Mouse (Mus musculus): ENCODE measurements at regions not wholly inside any gene's neighbourhood (a gene's known extent, or its start where the extent isn't known, plus 50 kb on each side); places are given as distances from the start of the nearest gene placed in this dataset.

- H3K79me2 ChIP-seq (ENCODE audit: control insufficient read depth, insufficient read depth, low read length, poor library complexity), result no peaks in the 10 kb centered on the region
- TF ChIP-seq MYC (IDR thresholded peaks at IDR 0.05; ENCODE audit: low read depth, low read length), result no peak
- no peak for TF ChIP-seq CHD2 (IDR thresholded peaks at IDR 0.05; ENCODE audit: low read length)
- no peak for TF ChIP-seq USF2 (IDR thresholded peaks at IDR 0.05; ENCODE audit: borderline replicate concordance in 1 of 2, insufficient read depth in 1 of 2, low read depth in 1 of 2, low read length in 2 of 2)
- TF ChIP-seq UBTF (IDR thresholded peaks at IDR 0.05; ENCODE audit: borderline replicate concordance, insufficient read depth, low read depth, low read length), result no peak
- TF ChIP-seq ZKSCAN1 (IDR thresholded peaks at IDR 0.05; ENCODE audit: low read depth, low read length), result no peak
- no peak for TF ChIP-seq ZMIZ1 (IDR thresholded peaks at IDR 0.05; ENCODE audit: low read depth, low read length)
- TF ChIP-seq GABPA (IDR thresholded peaks at IDR 0.05; ENCODE audit: low read depth, low read length), result no peak
- no peak for TF ChIP-seq USF1 (IDR thresholded peaks at IDR 0.05; ENCODE audit: low read depth, low read length)
- TF ChIP-seq MAZ (IDR thresholded peaks at IDR 0.05; ENCODE audit: low read depth, low read length), result no peak
- no peak for TF ChIP-seq NELFE (IDR thresholded peaks at IDR 0.05; ENCODE audit: low read depth, low read length)
- TF ChIP-seq CTCF (IDR thresholded peaks at IDR 0.05 in 2 of 3, conservative IDR thresholded peaks at IDR 0.05 in 1 of 3; ENCODE audit: control insufficient read depth in 1 of 3, insufficient read depth in 1 of 3, low read depth in 2 of 3, low read length in 3 of 3, poor library complexity in 1 of 3, severe bottlenecking in 1 of 3), result no peak
- no peak for TF ChIP-seq BHLHE40 (IDR thresholded peaks at IDR 0.05; ENCODE audit: borderline replicate concordance, low read depth, low read length)
- TF ChIP-seq MYB (IDR thresholded peaks at IDR 0.05; ENCODE audit: low read depth, low read length), result no peak
- TF ChIP-seq RAD21 (IDR thresholded peaks at IDR 0.05; ENCODE audit: low read depth, low read length), result no peak
- TF ChIP-seq KAT2A (conservative IDR thresholded peaks at IDR 0.05; ENCODE audit: low read depth, low read length), result no peak
- TF ChIP-seq ZC3H11A (IDR thresholded peaks at IDR 0.05; ENCODE audit: low read depth, low read length), result no peak
- no peak for TF ChIP-seq RCOR1 (IDR thresholded peaks at IDR 0.05; ENCODE audit: low read depth, low read length)
- H3K9me3 ChIP-seq (replicated peaks; ENCODE audit: insufficient read depth, low read length), result no peaks in the 10 kb centered on the region
- no peak overlapping the region for H3K27ac ChIP-seq (ENCODE audit: control insufficient read depth, low read depth, low read length)
- no peak overlapping the region for H3K9ac ChIP-seq (ENCODE audit: control insufficient read depth, low read depth, low read length, poor library complexity, severe bottlenecking)
- no peak overlapping the region for H3K4me3 ChIP-seq (ENCODE audit: control insufficient read depth in 1 of 2, insufficient read depth in 1 of 2, low read depth in 2 of 2, low read length in 2 of 2)
- no peak for DNase-seq (ENCODE audit: low read depth, low spot score)
- peaks cover 4% of the 10 kb centered on the region in 2 experiments; a peak in 3 of 4 replicates for H3K27me3 ChIP-seq (ENCODE audit: control insufficient read depth in 1 of 2, insufficient read depth in 2 of 2, low read length in 2 of 2)
- H3K36me3 ChIP-seq (ENCODE audit: control insufficient read depth in 1 of 2, insufficient read depth in 2 of 2, low read length in 2 of 2), result no peaks in the 10 kb centered on the region
- H3K4me1 ChIP-seq (ENCODE audit: control insufficient read depth in 1 of 2, insufficient read depth in 2 of 2, low read length in 2 of 2), result no peaks in the 10 kb centered on the region
Observed at GRCm38 (mm10) chr2:75569756-75570155, 89.3 kb upstream of the Hnrnpa3 start.

- DNase-seq (ENCODE audit: low read depth, low spot score), result no peak
- H3K9ac ChIP-seq (ENCODE audit: control insufficient read depth, low read depth, low read length, poor library complexity, severe bottlenecking), result no peak overlapping the region
- no peaks in the 10 kb centered on the region for H3K79me2 ChIP-seq (ENCODE audit: control insufficient read depth, insufficient read depth, low read length, poor library complexity)
- TF ChIP-seq GATA1 (IDR thresholded peaks at IDR 0.05; ENCODE audit: low read depth, low read length) (no peak), POLR2AphosphoS5 (IDR thresholded peaks at IDR 0.05; ENCODE audit: borderline replicate concordance, low read depth, low read length) (no peak), ELF1 (IDR thresholded peaks at IDR 0.05; ENCODE audit: low read depth, low read length) (no peak), JUND (IDR thresholded peaks at IDR 0.05; ENCODE audit: low read depth, low read length) (no peak), RAD21 (IDR thresholded peaks at IDR 0.05; ENCODE audit: low read depth, low read length) (no peak), E2F4 (IDR thresholded peaks at IDR 0.05; ENCODE audit: borderline replicate concordance, low read depth, low read length) (no peak), MAZ (IDR thresholded peaks at IDR 0.05; ENCODE audit: low read depth, low read length) (no peak), CHD2 (IDR thresholded peaks at IDR 0.05; ENCODE audit: low read length) (no peak)
- no peaks in the 10 kb centered on the region for H3K9me3 ChIP-seq (replicated peaks; ENCODE audit: insufficient read depth, low read length)
- H3K4me1 ChIP-seq (ENCODE audit: control insufficient read depth in 1 of 2, insufficient read depth in 2 of 2, low read length in 2 of 2), result no peaks in the 10 kb centered on the region
- no peak overlapping the region for H3K27ac ChIP-seq (ENCODE audit: control insufficient read depth, low read depth, low read length)
- H3K4me3 ChIP-seq (ENCODE audit: control insufficient read depth in 1 of 2, insufficient read depth in 1 of 2, low read depth in 2 of 2, low read length in 2 of 2), result no peak overlapping the region
- H3K36me3 ChIP-seq (ENCODE audit: control insufficient read depth in 1 of 2, insufficient read depth in 2 of 2, low read length in 2 of 2), result no peaks in the 10 kb centered on the region
- H3K27me3 ChIP-seq (ENCODE audit: control insufficient read depth in 1 of 2, insufficient read depth in 2 of 2, low read length in 2 of 2), result peaks cover 4% of the 10 kb centered on the region in 2 experiments; a peak in 3 of 4 replicates
Observed at GRCm38 (mm10) chr2:75570246-75570645, 88.8 kb upstream of the Hnrnpa3 start.

Measured in MEL (cell line).